Mouse (Mus musculus) central nervous system, embryonic 18 days (tissue): ENCODE results near the gene Vmn1r143. TPM values are rescaled to one million over a fixed set of nuclear protein-coding genes. Genes with fewer than 3 reads are reported as not detected.

Experiments used
- polyA plus RNA-seq: library from polyadenylated mRNA; depleted of rRNA; stranded (reverse); fragments of >200 nt; gene quantifications from 2 replicates; pipeline ENCODE4 v1.2.3, GENCODE M21; 2012; rRNA removed

Vmn1r143 gene
- polyA plus RNA-seq, result not detected in 2 replicates

GRCm38 (mm10) chr7:22189077-22189476 lies at the start of gene Vmn1r143:
Gene Vmn1r143, plus strand, starts transcription at chr7:22189377.

GRCm38 (mm10) chr7:22163935-22164334 lies 25.2 kb upstream of the Vmn1r143 start, which contains the start of gene Vmn1r142:
Gene Vmn1r142, minus strand, starts transcription at chr7:22164035.

GRCm38 (mm10) chr7:22201164-22201563 lies 12.0 kb downstream of the Vmn1r143 start, which contains the start of gene Gm8653:
Gene Gm8653, minus strand, starts transcription at chr7:22201264.

GRCm38 (mm10) chr7:22229384-22229783 lies 40.2 kb downstream of the Vmn1r143 start, which contains the start of gene Gm8453:
Gene Gm8453, minus strand, starts transcription at chr7:22229484.

Other genes starting within 250 kb of the Vmn1r143 start
- not detected in 2 replicates for gene Vmn1r137, start 194.8 kb upstream of the Vmn1r143 start, polyA plus RNA-seq
- gene Vmn1r138, start 160.5 kb upstream of the Vmn1r143 start, polyA plus RNA-seq, result not detected in 2 replicates
- gene Gm6176, start 133.1 kb upstream of the Vmn1r143 start, polyA plus RNA-seq, result not detected in 2 replicates
- gene Vmn1r139, start 120.3 kb upstream of the Vmn1r143 start, polyA plus RNA-seq, result not detected in 2 replicates
- gene Gm16451, start 71.1 kb upstream of the Vmn1r143 start, polyA plus RNA-seq, result not detected in 2 replicates
- gene Gm10666, start 54.6 kb upstream of the Vmn1r143 start, polyA plus RNA-seq, result not detected in 2 replicates
- not detected in 2 replicates for gene Vmn1r142, start 25.3 kb upstream of the Vmn1r143 start, polyA plus RNA-seq
- not detected in 2 replicates for gene Gm8653, start 11.9 kb downstream of the Vmn1r143 start, polyA plus RNA-seq
- not detected in 2 replicates for gene Gm8453, start 40.1 kb downstream of the Vmn1r143 start, polyA plus RNA-seq
- gene Gm4187, start 140.3 kb downstream of the Vmn1r143 start, polyA plus RNA-seq, result not detected in 2 replicates
- gene Gm8660, start 181.7 kb downstream of the Vmn1r143 start, polyA plus RNA-seq, result not detected in 2 replicates
- not detected in 2 replicates for gene Vmn1r148, start 224.2 kb downstream of the Vmn1r143 start, polyA plus RNA-seq
- gene Vmn1r149, start 248.9 kb downstream of the Vmn1r143 start, polyA plus RNA-seq, result not detected in 2 replicates